Mouse (Mus musculus): ENCODE measurements around the gene Iqsec1. TPM values are rescaled to one million over a fixed set of nuclear protein-coding genes. Genes with fewer than 3 reads are reported as not detected.

The Iqsec1 gene
- polyA plus RNA-seq, 1 experiment from 2014 or later, result 14.6 TPM

DNA sequence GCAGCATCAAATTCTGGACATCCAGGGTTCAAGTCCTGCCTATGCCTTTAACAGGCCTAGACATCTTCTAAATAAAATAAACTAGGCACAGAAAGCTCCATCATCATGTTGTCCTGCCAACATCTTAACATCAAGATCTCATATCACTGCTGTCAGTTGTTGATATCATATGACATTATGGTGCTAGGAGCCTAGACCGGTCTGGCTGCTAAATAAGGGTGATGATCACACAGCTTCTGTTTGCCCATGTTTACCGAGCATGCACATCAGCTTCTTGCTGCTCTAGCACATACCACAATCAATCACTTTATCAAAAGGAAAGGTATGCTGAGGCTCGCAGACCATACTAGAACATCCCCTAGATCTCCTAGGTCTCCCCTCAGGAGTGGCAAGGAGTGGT is 54.8 kb downstream of the Iqsec1 start:
- Histone ChIP-seq H3K27me3 (ENCODE audit: control insufficient read depth, insufficient read depth, low read length) (no peaks in the 10 kb centered on the region), H3K4me3 (ENCODE audit: low read depth, low read length) (no peak overlapping the region), H3K36me3 (ENCODE audit: control insufficient read depth, insufficient read depth, low read length) (no peaks in the 10 kb centered on the region), H3K9ac (ENCODE audit: low read length) (no peak overlapping the region), H3K27ac (ENCODE audit: low read depth, low read length) (no peak overlapping the region), H3K4me2 (no peak overlapping the region), H3K4me1 (ENCODE audit: control insufficient read depth, insufficient read depth, low read length) (no peaks in the 10 kb centered on the region), H3K9me3 (ENCODE audit: control insufficient read depth, low read length) (no peaks in the 10 kb centered on the region)
- ATAC-seq (ENCODE audit: low FRiP score), result no peak
- 90% methylated on average over 3 of the region's 3 CpGs for WGBS
- DNase-seq (ENCODE audit: low spot score, missing footprints), result no peak

DNA sequence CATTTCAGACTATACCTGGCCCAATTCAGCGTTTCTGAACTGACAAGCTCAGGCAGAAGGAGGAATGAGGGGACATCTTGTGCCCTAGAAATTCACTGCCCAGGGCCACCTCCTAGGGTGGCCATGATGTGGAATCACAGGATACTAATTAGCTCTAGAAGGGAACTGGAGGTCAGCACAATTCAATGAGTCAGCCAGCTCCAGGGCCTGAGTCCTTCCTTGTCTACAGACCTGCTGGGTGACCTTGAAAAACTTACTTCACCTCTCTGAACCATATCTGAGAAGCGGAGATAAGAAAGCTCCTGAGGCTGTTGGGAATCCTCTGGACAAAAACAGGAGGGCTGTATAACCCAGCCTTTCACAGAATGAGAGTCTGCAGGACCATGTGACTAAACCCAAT is 59.7 kb downstream of the Iqsec1 start:
- H3K4me3 ChIP-seq (ENCODE audit: low read depth, low read length), result no peak overlapping the region
- ATAC-seq (ENCODE audit: low FRiP score) (no peak), DNase-seq (ENCODE audit: low spot score, missing footprints) (no peak)
- H3K27me3 ChIP-seq (ENCODE audit: control insufficient read depth, insufficient read depth, low read length), result no peaks in the 10 kb centered on the region
- no peak overlapping the region for H3K9ac ChIP-seq (ENCODE audit: low read length)
- H3K27ac ChIP-seq (ENCODE audit: low read depth, low read length), result no peak overlapping the region
- H3K9me3 ChIP-seq (ENCODE audit: control insufficient read depth, low read length), result no peaks in the 10 kb centered on the region
- H3K4me2 ChIP-seq, result no peak overlapping the region
- 86% methylated on average over 2 of the region's 2 CpGs for WGBS
- H3K36me3 ChIP-seq (ENCODE audit: control insufficient read depth, insufficient read depth, low read length), result no peaks in the 10 kb centered on the region
- peaks cover 4% of the 10 kb centered on the region; the same call in 1 of the 2 replicates for H3K4me1 ChIP-seq (ENCODE audit: control insufficient read depth, insufficient read depth, low read length)

DNA sequence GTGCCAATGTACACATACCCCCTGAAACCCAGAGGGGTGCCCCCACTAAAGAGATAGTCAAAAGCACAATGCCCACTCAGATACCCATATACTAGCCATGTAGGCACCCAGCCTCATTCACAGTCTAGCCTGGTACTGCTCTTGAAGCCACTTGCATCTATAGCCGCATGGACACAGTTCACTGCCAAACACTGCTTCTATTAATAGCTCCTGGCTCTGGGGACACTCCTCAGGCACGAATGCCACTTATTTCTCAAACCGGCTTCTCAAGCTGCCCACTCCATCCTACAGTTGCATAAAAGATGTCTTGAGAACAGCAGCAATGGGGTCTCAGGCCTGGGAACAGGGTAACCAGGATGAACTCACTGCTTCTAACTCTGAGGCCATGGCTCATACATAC is 63.0 kb downstream of the Iqsec1 start:
- 84% methylated on average over 3 of the region's 3 CpGs for WGBS
- no peaks in the 10 kb centered on the region for H3K9me3 ChIP-seq (ENCODE audit: control insufficient read depth, low read length)
- H3K27ac ChIP-seq (ENCODE audit: low read depth, low read length), result no peak overlapping the region

DNA sequence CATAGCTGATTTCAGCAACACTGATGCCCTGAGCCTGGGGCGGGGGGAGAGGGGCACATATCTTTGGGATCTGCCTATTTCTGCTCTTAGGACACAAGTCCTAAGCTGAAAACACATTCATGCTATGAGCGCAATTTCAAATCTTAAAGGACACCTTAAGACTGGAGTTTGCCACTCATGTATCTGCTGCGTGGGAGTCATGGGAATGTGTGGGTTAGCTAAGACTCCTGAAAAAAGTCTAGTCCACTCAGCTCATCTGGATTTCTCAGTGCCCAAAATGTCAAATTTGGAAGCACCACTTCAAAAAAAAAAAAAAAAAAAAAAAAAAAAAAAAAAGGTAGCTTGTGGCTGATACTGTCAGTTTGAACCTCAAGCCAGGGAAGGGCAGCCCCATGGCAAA is 63.7 kb downstream of the Iqsec1 start:
- 88% methylated on average over 3 of the region's 3 CpGs for WGBS

More for the DNA sequence above, 63.0 kb downstream of the Iqsec1 start:
- no peaks in the 10 kb centered on the region for H3K27me3 ChIP-seq (ENCODE audit: control insufficient read depth, insufficient read depth, low read length)
- no peak overlapping the region for H3K4me2 ChIP-seq
- ATAC-seq (ENCODE audit: low FRiP score) (no peak), DNase-seq (ENCODE audit: low spot score, missing footprints) (no peak)
- no peak overlapping the region for H3K9ac ChIP-seq (ENCODE audit: low read length)
- H3K4me1 ChIP-seq (ENCODE audit: control insufficient read depth, insufficient read depth, low read length), result peaks cover 4% of the 10 kb centered on the region
- H3K36me3 ChIP-seq (ENCODE audit: control insufficient read depth, insufficient read depth, low read length), result no peaks in the 10 kb centered on the region
- no peak overlapping the region for H3K4me3 ChIP-seq (ENCODE audit: low read depth, low read length)

DNA sequence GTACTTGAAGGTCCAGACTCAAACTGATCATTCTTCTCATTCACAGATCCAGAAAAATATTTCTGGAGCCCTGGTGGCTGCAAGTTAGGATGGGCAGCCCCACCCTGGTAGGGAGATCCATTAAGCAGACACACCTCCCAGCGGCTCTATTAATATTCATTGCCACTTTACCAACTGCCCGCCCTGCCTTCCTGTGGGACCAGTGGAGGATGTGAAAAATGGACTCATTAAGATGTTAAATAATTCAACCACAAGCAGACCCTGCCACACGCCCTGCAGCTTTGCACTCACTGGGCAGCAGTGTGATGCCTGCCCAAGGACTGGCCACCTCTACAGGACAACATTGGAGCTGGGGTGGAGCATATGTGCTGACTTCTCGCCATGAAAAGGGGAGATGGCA is 64.1 kb downstream of the Iqsec1 start:
- no peak overlapping the region for H3K9ac ChIP-seq (ENCODE audit: low read length)
- no peaks in the 10 kb centered on the region for H3K36me3 ChIP-seq (ENCODE audit: control insufficient read depth, insufficient read depth, low read length)
- DNase-seq (ENCODE audit: low spot score, missing footprints), result peak; percentile 80
- H3K4me2 ChIP-seq, result no peak overlapping the region
- 59% methylated on average over 4 of the region's 4 CpGs for WGBS
- no peak overlapping the region; the same call in 1 of the 2 replicates for H3K27ac ChIP-seq (ENCODE audit: low read depth, low read length)
- H3K27me3 ChIP-seq (ENCODE audit: control insufficient read depth, insufficient read depth, low read length), result no peaks in the 10 kb centered on the region
- ATAC-seq (ENCODE audit: low FRiP score), result peak; percentile 80
- H3K9me3 ChIP-seq (ENCODE audit: control insufficient read depth, low read length), result no peaks in the 10 kb centered on the region
- peaks cover 4% of the 10 kb centered on the region for H3K4me1 ChIP-seq (ENCODE audit: control insufficient read depth, insufficient read depth, low read length)
- H3K4me3 ChIP-seq (ENCODE audit: low read depth, low read length), result no peak overlapping the region

More for the DNA sequence above, 63.7 kb downstream of the Iqsec1 start:
- Histone ChIP-seq H3K27me3 (ENCODE audit: control insufficient read depth, insufficient read depth, low read length) (no peaks in the 10 kb centered on the region), H3K4me1 (ENCODE audit: control insufficient read depth, insufficient read depth, low read length) (peaks cover 4% of the 10 kb centered on the region), H3K9me3 (ENCODE audit: control insufficient read depth, low read length) (no peaks in the 10 kb centered on the region), H3K9ac (ENCODE audit: low read length) (no peak overlapping the region), H3K4me3 (ENCODE audit: low read depth, low read length) (no peak overlapping the region), H3K4me2 (no peak overlapping the region), H3K36me3 (ENCODE audit: control insufficient read depth, insufficient read depth, low read length) (no peaks in the 10 kb centered on the region), H3K27ac (ENCODE audit: low read depth, low read length) (no peak overlapping the region)
- ATAC-seq (ENCODE audit: low FRiP score) (no peak), DNase-seq (ENCODE audit: low spot score, missing footprints) (no peak)

DNA sequence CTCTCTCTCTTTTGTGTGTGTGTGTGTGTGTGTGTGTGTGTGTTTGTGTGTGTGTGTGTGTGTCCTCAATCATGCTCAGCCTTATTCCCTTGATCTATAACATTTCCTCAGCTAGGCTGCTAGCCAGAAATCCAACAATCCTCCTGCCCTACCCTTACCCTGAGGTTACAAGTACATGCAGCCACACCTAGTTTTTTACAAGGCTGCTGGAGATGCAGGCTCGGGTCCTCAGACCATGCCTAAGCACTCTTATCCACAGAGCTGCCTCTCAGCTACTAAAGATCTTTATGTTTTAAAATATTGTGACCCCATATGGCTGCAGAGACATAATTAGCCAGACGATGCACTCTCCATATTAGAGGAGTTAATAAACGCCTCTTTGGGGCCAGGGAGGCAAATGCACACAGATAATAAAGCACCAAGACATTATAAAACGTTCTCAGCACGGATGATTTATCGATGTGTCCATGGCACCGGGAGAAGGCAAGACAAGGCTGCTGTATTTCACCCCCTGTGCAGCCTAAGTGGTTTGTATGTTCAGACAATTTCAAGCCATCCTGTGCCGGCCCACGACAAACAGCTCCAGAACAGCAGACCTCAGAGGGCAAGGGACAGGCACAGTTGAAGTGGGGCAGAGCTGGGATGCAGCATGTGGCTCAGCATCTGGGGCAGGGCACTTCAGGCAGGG is 67.1 kb downstream of the Iqsec1 start:
- 87% methylated on average over 9 of the region's 9 CpGs for WGBS
- H3K4me3 ChIP-seq (ENCODE audit: low read depth, low read length), result no peak overlapping the region
- H3K27ac ChIP-seq (ENCODE audit: low read depth, low read length), result no peak overlapping the region; the same call in 1 of the 2 replicates
- H3K27me3 ChIP-seq (ENCODE audit: control insufficient read depth, insufficient read depth, low read length), result no peaks in the 10 kb centered on the region
- no peak overlapping the region for H3K4me2 ChIP-seq
- DNase-seq (ENCODE audit: low spot score, missing footprints), result no peak
- H3K9me3 ChIP-seq (ENCODE audit: control insufficient read depth, low read length), result no peaks in the 10 kb centered on the region
- no peak for ATAC-seq (ENCODE audit: low FRiP score)
- no peaks in the 10 kb centered on the region for H3K36me3 ChIP-seq (ENCODE audit: control insufficient read depth, insufficient read depth, low read length)
- H3K9ac ChIP-seq (ENCODE audit: low read length), result no peak overlapping the region
- peaks cover 4% of the 10 kb centered on the region for H3K4me1 ChIP-seq (ENCODE audit: control insufficient read depth, insufficient read depth, low read length)

DNA sequence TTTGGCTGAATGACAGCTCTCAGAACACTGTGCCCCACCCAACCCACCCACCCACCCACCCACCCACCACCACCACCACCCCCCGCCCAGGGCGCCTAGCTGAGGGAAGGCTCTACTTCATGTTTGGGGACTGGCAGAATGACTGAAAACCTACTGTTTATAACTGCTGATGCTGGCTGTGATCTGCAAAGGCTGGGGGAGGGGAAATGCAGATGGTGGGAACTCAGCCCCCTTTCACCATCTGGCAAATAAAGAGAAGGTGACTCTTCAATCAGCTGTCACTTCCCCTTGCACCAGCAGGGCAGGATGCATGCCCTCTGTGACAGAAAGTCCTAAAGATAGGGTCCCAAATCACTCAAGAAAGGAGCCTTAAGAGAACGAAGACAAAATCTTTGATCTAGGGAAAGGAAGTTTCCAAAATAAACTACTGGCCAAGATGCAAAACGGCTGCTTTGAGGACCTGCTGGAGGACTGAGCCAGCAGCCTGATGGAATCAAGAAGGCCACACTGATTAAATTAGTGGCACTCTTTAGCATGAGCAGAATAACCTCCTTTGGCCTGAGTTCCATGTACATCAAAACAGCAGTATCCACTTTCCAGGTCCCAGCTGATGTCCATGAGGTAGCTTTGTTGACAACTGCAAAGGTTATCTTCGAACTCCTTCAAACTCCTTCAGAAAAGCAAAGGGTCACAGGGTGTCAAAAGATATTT is 67.8 kb downstream of the Iqsec1 start:
- ATAC-seq (ENCODE audit: low FRiP score), result no peak
- no peaks in the 10 kb centered on the region for H3K27me3 ChIP-seq (ENCODE audit: control insufficient read depth, insufficient read depth, low read length)
- no peaks in the 10 kb centered on the region for H3K36me3 ChIP-seq (ENCODE audit: control insufficient read depth, insufficient read depth, low read length)
- peaks cover 4% of the 10 kb centered on the region for H3K4me1 ChIP-seq (ENCODE audit: control insufficient read depth, insufficient read depth, low read length)
- no peak overlapping the region for H3K9ac ChIP-seq (ENCODE audit: low read length)
- DNase-seq (ENCODE audit: low spot score, missing footprints), result peak; percentile 80
- no peak overlapping the region for H3K27ac ChIP-seq (ENCODE audit: low read depth, low read length)
- WGBS, result 73% methylated on average over 5 of the region's 5 CpGs
- H3K9me3 ChIP-seq (ENCODE audit: control insufficient read depth, low read length), result no peaks in the 10 kb centered on the region
- H3K4me3 ChIP-seq (ENCODE audit: low read depth, low read length), result no peak overlapping the region
- H3K4me2 ChIP-seq, result no peak overlapping the region

DNA sequence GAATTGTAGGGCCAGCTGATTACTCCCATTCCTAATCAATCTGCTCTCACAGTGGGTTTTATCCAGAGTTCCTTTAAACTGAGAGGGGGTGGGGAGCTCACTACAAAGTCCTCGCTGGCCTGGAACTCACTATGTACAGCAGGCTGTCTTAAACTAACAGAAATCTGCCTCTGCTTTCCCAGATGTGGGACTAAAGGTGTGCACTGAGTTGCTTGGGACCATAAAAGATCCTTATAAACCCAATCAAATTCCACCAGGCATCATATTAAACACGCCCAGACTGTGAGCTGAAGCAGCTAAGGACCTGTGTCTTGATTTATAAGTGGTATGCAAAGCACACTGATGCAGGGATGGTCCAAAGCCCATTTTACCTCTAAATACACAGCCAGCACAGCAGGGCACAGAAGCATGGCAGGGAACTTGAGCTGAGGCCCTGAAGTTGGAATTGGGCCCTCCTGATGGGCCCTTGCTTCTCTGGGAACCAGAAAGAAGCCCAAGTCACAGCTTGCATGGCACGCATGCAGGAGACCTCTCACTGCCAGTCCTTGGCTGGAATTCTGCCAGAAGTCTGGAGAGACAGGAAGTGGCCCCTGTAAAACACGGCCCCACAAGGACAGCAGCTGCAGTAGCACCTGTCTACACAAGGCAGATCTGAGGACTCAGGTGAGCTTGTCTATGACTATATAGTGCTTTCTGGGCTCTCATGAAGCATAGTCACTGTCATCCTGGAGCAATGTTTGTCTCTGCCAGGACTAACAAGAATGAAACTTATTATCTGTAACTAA is 68.7 kb downstream of the Iqsec1 start:
- peaks cover 4% of the 10 kb centered on the region for H3K4me1 ChIP-seq (ENCODE audit: control insufficient read depth, insufficient read depth, low read length)
- no peak overlapping the region for H3K9ac ChIP-seq (ENCODE audit: low read length)
- WGBS, result 69% methylated on average over 4 of the region's 4 CpGs
- no peak overlapping the region for H3K4me2 ChIP-seq
- no peak overlapping the region for H3K4me3 ChIP-seq (ENCODE audit: low read depth, low read length)
- ATAC-seq (ENCODE audit: low FRiP score) (no peak), DNase-seq (ENCODE audit: low spot score, missing footprints) (peak; percentile 74)
- no peaks in the 10 kb centered on the region for H3K36me3 ChIP-seq (ENCODE audit: control insufficient read depth, insufficient read depth, low read length)
- H3K27me3 ChIP-seq (ENCODE audit: control insufficient read depth, insufficient read depth, low read length), result no peaks in the 10 kb centered on the region
- H3K27ac ChIP-seq (ENCODE audit: low read depth, low read length), result no peak overlapping the region
- H3K9me3 ChIP-seq (ENCODE audit: control insufficient read depth, low read length), result no peaks in the 10 kb centered on the region

DNA sequence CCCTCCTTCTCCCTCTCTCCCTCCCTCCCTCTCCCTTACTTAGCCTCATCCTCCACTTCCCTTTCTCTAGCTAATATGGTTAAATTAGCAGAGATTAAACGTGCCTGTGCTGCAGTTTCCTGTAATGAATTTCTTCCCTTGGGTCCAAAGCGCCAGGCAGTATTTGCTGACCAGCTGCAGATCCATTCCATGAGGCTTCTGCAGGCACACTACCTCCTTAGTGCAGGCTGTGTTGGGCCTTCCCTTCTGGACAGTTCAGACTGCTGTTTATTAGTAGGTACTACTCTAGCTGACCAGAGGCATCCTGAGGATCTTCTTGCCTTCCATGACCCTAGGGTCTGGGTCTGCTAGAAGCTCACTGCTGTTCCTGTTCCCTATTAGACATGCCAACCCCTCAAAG is 72.9 kb downstream of the Iqsec1 start:
- Histone ChIP-seq H3K4me3 (ENCODE audit: low read depth, low read length) (no peak overlapping the region), H3K9me3 (ENCODE audit: control insufficient read depth, low read length) (no peaks in the 10 kb centered on the region), H3K36me3 (ENCODE audit: control insufficient read depth, insufficient read depth, low read length) (no peaks in the 10 kb centered on the region), H3K27ac (ENCODE audit: low read depth, low read length) (no peak overlapping the region), H3K4me1 (ENCODE audit: control insufficient read depth, insufficient read depth, low read length) (no peaks in the 10 kb centered on the region), H3K27me3 (ENCODE audit: control insufficient read depth, insufficient read depth, low read length) (no peaks in the 10 kb centered on the region), H3K4me2 (no peak overlapping the region), H3K9ac (ENCODE audit: low read length) (no peak overlapping the region)
- DNase-seq (ENCODE audit: low spot score, missing footprints) (no peak), ATAC-seq (ENCODE audit: low FRiP score) (no peak)
- 56% methylated on average over 2 of the region's 2 CpGs for WGBS
